Mouse (Mus musculus) CD4-positive helper T cell, adult 2 months (primary cell): Measurements from ENCODE around the gene AW209491.

Source experiments
- DNase-seq: peaks from one replicate; pipeline ENCODE4 v3.0.0-alpha.2; 2012; ENCODE audit warnings: low read depth, missing footprints, low spot score

Gene AW209491

DNA sequence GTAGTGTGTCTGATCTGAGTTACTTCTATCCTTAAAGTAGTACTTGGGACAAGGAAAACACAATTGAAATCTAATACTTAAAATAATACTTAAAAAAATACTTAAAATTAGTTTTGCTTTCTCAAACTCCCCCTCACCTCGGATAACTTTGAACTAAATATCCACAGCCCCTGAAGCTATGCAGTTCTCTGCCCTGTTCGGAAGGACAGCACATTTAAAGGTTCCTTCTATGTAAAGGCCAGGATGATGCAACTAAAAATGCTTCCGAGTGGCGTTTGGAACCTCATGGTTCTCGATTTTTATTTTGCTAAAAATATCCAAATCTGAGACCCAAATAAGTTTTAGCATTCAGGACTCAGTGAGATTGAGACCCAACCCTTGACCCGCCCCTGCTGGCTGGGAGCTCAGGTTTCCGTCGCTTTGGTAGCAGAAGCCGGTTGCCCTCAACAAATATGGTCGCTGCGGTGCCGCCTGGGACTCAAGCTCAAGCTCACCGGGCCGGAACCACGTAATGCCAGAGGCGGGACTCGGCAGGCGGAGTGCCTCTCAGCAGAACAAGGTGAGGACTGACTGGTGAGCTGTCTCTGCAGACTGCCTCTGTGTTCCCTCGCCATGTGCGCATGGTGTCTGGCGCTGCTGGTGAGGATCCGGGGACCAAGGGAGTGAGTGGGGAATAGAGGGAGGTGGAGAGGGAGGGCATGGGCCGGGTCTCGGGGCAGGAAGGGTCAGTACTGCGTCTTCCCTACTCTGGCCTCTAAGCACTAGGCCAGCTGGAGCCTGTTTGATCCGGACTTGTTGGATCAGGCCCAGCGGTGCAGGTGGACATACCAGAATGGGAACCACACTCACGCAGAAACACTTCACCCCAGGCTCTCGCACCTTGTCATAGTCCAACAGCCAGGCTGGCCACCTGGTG lies at the start of gene AW209491:
Gene AW209491 (plus strand): TSS at position 429 of the 916 bp plus-strand sequence.
- peak; percentile 94 for DNase-seq

DNA sequence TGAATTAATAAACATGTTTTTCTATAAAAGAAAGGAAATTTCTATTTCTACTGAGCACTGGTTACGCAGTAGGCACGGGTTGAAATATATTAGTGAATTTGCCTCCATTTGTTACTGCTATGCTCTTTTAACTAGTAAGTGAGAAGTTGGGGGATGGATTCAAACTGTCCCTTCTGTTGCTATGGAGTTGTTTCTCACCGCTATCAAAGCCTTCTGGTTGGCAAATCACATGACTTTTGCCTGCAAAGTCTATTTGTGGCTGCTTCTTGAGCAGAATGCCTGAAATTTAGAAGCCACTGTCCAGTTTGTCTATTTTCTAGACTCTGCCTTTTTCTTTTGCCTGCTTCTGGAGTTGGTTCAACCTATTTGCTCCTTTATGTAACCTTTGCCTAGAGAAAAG lies 49.6 kb upstream of the AW209491 start:
- DNase-seq: no peak

DNA sequence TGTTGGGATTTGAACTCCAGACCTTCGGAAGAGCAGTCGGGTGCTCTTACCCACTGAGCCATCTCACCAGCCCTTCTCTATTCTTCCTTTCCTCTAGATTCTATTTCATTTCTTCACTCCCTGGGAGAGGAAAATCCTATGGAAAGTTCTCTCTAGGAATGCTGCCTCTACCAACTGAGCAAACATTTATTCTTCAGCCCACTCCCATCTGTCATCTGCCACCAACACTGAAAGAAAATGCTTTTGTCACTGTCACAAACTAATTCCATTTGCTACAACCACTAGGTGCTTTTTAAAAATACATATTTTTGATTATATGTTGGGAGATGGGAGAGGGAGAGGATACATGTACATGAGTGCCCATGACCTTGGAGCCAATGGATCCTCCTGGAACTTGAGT lies 27.2 kb upstream of the AW209491 start:
- DNase-seq: no peak

DNA sequence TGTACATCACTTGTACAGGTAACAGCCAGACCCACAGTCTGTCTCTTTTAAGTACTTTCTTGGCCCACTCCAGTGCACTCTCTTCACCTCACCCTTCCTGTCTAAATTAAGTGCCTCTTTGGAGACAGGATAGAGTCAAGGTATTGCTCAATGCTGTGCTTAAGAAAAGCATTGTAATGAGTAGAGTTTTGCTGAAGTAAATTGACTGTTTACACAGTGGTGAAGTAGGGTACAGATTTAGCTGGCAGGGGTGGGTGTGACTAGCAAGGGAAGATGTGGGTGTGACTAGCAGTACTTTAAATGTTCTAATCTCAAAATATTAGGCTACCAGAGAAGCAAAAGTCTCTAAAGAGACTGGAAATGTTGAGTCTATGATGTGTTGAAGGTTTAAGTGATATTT lies 22.3 kb upstream of the AW209491 start:
- DNase-seq: no peak

DNA sequence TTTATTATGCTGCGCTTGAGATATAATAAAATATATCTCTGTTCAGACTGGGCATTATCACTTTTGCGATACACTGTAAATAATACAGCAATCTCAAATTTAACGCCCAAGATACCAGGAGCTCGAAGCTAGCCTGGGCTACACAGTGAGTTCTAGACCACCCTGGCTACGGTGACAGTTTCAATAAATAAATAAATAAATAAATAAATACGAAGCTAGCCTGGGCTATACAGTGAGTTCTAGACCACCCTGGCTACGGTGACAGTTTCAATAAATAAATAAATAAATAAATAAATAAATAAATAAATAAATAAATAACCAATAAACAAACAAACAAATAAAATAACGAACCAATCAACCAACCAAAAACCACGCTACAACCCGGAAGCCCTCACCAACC lies 17.5 kb upstream of the AW209491 start:
- DNase-seq: no peak

DNA sequence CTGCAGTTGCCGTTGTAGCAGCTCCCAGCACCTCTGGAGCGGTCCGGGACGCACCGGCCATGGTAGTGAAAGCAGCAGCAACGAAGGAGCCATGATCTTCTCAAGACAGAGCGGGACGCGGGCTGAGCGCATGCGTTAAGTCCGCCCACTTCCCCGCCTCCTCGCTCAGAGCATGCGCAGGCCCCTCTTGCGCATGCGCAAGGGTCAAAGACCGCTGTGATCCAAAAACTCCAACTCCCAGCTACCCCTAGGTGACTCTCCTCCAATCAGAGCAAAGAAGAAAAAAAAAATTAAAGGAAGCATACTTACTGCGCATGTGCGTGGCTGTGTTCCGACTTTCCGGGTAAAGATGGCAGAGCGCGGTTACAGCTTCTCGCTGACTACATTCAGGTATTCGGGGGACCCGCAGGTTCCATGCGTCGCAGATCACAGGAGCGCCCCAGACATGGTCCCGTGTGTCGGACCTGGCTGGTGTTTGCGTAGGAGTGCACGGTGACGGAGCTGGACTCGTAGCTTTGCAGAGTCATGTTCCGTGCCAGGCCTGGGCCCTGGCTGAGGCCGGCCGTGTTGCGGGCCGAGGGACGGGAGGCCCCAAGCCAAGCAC lies 16.9 kb upstream of the AW209491 start, which contains the start of the genes Mrpl32 and Psma2:
Gene Mrpl32 (minus strand): TSS at position 240 of the 604 bp plus-strand sequence.
Gene Psma2 (plus strand): TSS at position 315 of the 604 bp plus-strand sequence.
- peak; percentile 100 for DNase-seq

DNA sequence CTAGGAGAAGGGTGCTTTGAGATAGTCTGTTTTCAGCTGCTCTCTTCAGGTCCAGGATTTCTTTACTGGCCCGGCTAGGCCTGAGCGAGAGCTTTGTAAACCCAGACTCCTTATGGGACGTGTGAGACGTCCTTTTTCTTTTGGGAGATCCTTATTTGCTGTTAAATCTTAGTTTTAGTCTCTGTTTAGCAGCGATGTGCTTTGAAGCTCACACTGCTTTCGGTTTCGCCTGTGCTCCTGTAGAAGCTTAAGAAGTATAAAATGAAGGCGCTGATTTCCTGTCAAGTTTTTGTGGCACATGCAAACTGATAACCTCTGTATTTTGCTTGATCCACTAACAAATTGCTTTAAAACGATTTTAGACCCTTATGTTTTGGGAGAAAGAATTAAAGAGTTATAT lies 16.4 kb upstream of the AW209491 start:
- peak; percentile 75 for DNase-seq

DNA sequence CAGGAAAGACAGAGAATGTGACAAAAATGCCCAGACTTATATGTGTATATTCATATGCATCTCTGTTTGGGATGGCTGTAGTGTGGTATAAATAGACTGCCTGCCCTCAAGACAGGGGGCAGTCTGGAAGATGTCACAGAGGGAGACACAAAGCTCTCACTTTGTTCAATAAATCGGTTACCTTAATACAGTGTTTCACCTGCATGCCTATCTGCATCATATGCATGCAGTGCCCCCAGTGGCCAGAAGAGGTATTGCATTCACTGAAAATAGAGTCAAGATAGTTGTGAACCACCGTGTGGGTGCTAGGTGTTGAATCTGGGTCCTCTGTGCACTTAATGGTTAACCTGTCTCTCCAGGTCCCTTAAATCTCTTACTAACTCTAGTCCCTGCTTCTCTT lies 11.2 kb upstream of the AW209491 start:
- DNase-seq: peak; percentile 78

DNA sequence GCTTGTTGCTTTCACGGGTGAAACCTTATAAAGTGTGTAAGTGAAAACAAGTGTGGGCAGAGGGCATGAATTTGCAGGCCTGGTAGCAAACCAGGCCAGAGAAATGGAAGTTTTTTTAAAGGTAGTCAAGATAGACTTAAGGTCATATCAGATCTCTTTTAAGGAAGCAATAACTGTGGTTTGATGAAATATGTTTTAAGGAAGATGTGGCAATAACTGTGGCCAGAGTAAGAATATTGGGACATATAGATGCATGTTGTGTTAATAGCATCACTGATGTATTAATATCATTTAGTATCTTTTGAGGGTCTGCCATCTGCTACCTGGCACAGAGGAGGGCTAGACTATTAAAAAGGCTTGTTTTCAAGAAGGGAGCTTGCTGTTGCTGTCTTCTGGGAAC lies 10.0 kb downstream of the AW209491 start:
- no peak for DNase-seq

DNA sequence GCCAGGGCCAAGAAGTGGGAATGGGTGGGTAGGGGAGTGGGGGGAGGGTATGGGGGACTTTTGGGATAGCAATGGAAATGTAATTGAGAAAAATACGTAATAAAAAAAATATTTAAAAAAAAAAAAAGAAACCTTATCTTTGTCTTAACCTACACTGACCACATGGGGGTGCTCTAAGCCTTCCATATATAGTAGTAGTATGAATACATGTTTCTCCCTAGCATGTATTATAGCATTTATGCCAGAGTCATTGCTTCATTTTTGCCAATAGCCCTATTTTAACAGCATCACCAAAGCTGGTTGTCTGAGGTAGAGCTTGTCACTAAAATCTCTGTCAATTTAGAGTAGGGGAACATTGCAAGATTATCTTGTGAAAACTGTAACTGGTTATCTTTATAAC lies 19.3 kb downstream of the AW209491 start:
- DNase-seq: peak; percentile 16

DNA sequence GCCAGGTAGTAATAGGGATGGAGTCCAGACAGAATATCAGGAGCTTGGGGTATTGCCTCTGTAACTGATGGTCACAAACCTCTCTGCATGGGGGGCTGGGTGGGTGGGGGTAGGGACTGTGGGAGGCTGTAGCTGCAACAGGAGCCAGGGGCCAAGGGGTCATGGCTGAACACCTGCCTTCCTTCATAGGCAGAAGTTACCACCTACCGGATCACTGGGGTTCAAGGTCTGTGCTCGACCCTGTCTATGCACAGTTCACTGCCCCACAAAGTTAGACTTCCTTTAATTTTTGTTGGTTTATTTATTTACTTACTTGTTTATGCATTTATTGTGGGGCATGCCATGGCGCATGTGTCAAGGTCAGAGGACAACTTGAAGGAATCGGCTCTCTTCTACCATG lies 37.2 kb downstream of the AW209491 start:
- DNase-seq: no peak

DNA sequence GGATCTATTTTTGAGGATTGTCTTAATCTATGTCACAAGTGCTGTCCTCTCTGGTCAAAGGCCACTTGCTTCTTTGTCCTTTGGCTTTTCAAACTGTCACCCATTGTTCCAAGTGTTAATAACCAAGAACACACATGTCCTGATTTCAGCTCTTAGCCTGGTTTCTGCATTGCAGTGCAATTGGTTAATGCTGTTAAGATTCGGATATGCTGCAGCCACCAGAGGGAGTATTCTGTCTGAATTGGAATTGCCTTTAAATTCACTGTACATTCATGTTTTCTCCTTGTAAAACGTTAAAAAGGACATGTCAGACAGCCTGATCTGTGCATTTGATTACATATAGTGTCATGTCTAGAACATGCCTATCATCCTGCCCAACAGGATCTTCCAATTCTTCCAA lies 40.4 kb downstream of the AW209491 start:
- DNase-seq: no peak
